Mouse (Mus musculus) liver, embryonic 16.5 days (tissue): ENCODE measurements around the gene Tenm4. TPM values are rescaled to one million over a fixed set of nuclear protein-coding genes. Genes with fewer than 3 reads are reported as not detected.

Source experiments
- ATAC-seq: fragments of 200-750 bp; cut with Nextera tagmentation; 2 replicates; pipeline ENCODE4 v1.8.0; 2017; ENCODE audit warnings: low read depth, mild to moderate bottlenecking, moderate number of reproducible peaks, moderate library complexity
- H3K27ac ChIP-seq: fragments of 300-500 bp; sonication (generic); 2 replicates; pipeline ENCODE4 v1.5.1; 2014; ENCODE audit warnings: mild to moderate bottlenecking, low read length
- H3K27me3 ChIP-seq: fragments of 300-500 bp; sonication (generic); 2 replicates; pipeline ENCODE4 v1.6.1; 2014; ENCODE audit warnings: low read depth, low read length, mixed read lengths; ENCODE audit not compliant: control insufficient read depth, insufficient read depth
- H3K36me3 ChIP-seq: fragments of 300-500 bp; sonication (generic); 2 replicates; pipeline ENCODE4 v1.6.1; 2014; ENCODE audit warnings: mild to moderate bottlenecking; ENCODE audit not compliant: control insufficient read depth, insufficient read depth
- H3K4me1 ChIP-seq: fragments of 300-500 bp; sonication (generic); 2 replicates; pipeline ENCODE4 v1.6.1; 2014; ENCODE audit warnings: low read depth, low read length, mixed read lengths; ENCODE audit not compliant: control insufficient read depth
- H3K4me2 ChIP-seq: fragments of 300-500 bp; sonication (generic); 2 replicates; pipeline ENCODE4 v1.6.1; 2014; ENCODE audit warnings: low read depth, low read length, mixed read lengths
- H3K4me3 ChIP-seq: fragments of 300-500 bp; sonication (generic); 2 replicates; pipeline ENCODE4 v1.5.1; 2014; ENCODE audit warnings: low read depth, mild to moderate bottlenecking, low read length
- H3K9ac ChIP-seq: fragments of 300-500 bp; sonication (generic); 2 replicates; pipeline ENCODE4 v1.6.1; 2014; ENCODE audit warnings: low read depth, low read length
- H3K9me3 ChIP-seq: fragments of 300-500 bp; sonication (generic); replicated peaks from 2 replicates; pipeline ENCODE4 v1.6.1; 2016; ENCODE audit warnings: low read length; ENCODE audit not compliant: control insufficient read depth
- WGBS: fragments of 180-500 bp; shearing (Covaris S2); extraction: QIAGEN DNeasy Blood & Tissue Kit; methylation state at CpG from one replicate; pipeline ENCODE4 v1.1.7; 2014; ENCODE audit not compliant: insufficient replicate concordance; 5-methylcytosine and 5-hydroxymethylcytosine counted together
- polyA plus RNA-seq: library from polyadenylated mRNA; unstranded; fragments of >200 nt; fragmentation: Nextera tagmentation; extraction: Ambion mirVana; gene quantifications from 2 replicates; pipeline ENCODE4 v1.2.1, GENCODE M21; 2015

Tenm4 gene
- polyA plus RNA-seq, 1 experiment from 2014 or later = 2.4 TPM

DNA sequence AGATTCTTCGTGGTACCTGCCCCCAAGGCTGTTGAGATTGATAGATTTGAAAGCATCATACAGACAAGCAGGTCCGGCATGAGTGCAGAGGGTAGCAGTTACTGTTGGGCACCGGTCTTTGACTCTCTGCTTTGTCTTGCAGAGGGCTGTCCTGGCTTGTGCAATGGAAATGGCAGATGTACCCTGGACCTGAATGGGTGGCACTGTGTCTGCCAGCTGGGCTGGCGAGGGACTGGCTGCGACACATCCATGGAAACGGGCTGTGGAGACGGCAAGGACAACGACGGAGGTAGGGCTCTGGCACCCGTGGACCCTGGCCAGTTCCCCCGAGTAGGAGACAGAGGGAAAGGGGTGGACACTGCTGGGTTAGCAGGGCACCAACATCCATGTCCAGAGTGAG lies 640.6 kb downstream of the Tenm4 start:
- H3K4me3 ChIP-seq = no peak overlapping the region
- no peak overlapping the region for H3K27ac ChIP-seq
- no peaks in the 10 kb centered on the region for H3K9me3 ChIP-seq
- no peak for ATAC-seq
- WGBS = 74% methylated on average over 11 of the region's 11 CpGs
- peaks cover 5% of the 10 kb centered on the region for H3K4me1 ChIP-seq
- no peak overlapping the region for H3K4me2 ChIP-seq
- H3K9ac ChIP-seq = no peak overlapping the region
- no peaks in the 10 kb centered on the region; the same call in 1 of the 2 replicates for H3K27me3 ChIP-seq
- H3K36me3 ChIP-seq = no peaks in the 10 kb centered on the region

DNA sequence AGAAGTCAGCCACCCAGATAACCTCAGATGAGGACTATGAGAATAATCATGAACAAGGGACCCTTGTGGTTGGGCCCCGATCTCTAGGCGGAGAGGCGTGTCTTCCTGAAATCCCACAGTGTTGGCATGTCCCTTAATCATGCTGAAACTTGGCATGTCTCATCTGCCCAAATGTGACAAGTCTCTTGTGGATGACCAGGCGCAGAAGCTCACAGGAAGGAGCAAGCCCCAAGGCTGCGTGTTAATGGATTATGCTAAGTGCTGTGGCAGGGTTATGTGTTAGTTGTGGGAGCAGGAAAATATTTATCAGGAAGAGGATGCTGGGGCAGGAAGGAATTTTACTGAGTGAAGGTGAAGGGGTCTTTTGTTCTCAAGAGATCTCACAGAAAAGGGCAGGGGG lies 642.0 kb downstream of the Tenm4 start:
- H3K27ac ChIP-seq = no peak overlapping the region
- no peaks in the 10 kb centered on the region for H3K36me3 ChIP-seq
- H3K4me2 ChIP-seq = no peak overlapping the region
- ATAC-seq = no peak
- H3K4me3 ChIP-seq = no peak overlapping the region
- H3K4me1 ChIP-seq = peaks cover 5% of the 10 kb centered on the region
- 53% methylated on average over 5 of the region's 5 CpGs for WGBS
- no peaks in the 10 kb centered on the region; the same call in 1 of the 2 replicates for H3K27me3 ChIP-seq
- H3K9me3 ChIP-seq = no peaks in the 10 kb centered on the region
- no peak overlapping the region for H3K9ac ChIP-seq

DNA sequence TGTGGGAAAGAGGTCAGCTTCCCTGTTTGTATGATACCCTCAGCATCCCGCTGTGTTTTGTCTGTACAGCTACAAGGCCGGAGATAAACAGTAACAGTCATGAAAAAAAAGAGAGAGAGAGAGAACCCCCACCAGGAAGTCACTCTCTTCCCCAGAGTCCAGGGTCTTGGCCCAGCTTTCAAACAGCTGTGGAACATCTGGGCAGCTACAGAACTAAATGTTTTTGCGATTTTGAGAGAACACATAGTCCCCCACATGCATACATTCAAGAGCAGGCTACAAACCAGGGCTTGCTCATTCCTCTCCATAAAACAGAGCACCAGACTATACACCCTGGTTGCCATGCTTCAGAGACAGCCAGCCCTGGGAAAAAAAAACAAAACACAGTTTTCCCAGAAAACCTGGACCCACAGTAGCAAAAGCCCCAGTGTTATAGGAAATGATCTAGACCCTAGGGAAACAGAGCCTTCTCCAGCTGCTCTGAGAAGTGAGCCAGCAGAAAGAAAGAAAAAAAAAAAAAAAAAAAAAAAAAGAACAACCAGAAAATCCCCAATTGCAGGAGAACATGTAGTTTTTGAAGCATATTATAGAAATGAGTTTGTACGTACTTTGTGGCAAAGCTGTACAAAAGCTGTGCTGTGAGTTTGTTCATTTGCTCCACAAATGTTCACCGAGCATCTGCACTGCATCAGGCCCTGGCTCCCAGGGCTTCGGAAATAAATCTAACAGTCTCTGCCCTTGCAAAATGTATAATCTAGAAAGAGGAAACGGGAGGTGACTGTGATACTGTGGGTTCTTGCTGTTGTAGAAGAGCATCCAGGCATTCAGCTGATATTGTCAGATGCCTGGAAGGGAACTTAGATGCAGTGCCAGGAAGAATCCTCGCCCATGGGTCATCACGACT lies 642.7 kb downstream of the Tenm4 start:
- 39% methylated on average over 9 of the region's 9 CpGs for WGBS
- peaks cover 5% of the 10 kb centered on the region for H3K4me1 ChIP-seq
- no peak overlapping the region for H3K4me2 ChIP-seq
- no peak for ATAC-seq
- H3K9me3 ChIP-seq = no peaks in the 10 kb centered on the region
- H3K36me3 ChIP-seq = no peaks in the 10 kb centered on the region
- H3K4me3 ChIP-seq = no peak overlapping the region
- no peaks in the 10 kb centered on the region; the same call in 1 of the 2 replicates for H3K27me3 ChIP-seq
- no peak overlapping the region for H3K27ac ChIP-seq
- H3K9ac ChIP-seq = no peak overlapping the region

DNA sequence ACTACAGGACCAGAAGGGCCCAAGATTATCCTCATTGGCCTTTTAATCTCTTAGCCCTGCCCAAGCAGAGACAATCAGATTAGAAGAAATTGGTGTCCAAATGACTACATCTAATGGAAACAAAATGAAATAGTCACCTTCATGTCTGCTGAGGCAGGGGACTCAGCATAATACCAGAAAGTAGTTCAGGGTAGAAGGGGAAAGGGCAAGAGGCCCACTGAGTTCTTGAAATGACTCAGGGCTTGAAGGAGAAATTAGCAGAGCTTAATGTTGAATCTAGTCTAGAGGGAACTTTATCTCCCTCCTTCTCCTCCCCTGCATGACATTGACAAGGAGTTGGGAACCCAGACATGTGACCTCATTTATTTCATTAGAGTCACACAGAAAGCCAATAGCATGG lies 643.5 kb downstream of the Tenm4 start:
- H3K27me3 ChIP-seq = no peaks in the 10 kb centered on the region; the same call in 1 of the 2 replicates
- no peak overlapping the region for H3K9ac ChIP-seq
- no peaks in the 10 kb centered on the region for H3K9me3 ChIP-seq
- no peak overlapping the region for H3K4me3 ChIP-seq
- H3K4me1 ChIP-seq = peaks cover 5% of the 10 kb centered on the region
- no peak for ATAC-seq
- H3K27ac ChIP-seq = no peak overlapping the region
- no peaks in the 10 kb centered on the region for H3K36me3 ChIP-seq
- H3K4me2 ChIP-seq = no peak overlapping the region

DNA sequence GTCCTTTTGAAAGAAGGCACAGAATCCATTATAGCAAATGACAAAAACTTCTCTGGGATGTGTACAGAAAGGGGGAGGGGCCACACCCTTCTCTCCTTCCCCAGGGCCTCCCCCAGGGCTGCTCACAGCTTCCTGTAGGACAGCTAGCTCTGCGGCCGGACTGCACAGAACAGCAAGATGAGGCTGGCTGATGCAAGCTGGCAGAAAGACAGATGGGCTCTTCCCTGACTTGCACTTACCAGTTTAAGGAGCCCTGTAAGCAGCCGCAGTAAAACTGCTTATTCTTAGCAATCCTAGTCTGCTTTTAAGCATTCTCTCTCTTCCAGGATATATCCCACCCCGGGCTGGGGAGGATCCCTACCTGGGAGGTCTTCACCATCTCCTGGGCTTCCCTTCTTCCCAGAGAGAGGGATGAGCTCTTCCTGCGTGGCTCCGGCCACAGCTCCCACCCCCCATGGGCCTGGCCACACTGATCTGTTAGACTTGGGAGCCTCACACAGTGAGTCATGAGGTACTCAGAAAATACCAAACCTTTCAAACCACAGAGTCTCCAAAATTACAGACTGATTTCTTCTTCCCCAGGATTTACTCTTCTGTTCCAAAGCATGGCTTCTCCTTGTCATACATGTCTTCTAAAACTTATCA lies 646.1 kb downstream of the Tenm4 start:
- WGBS = 18% methylated on average over 6 of the region's 6 CpGs
- H3K27me3 ChIP-seq = no peaks in the 10 kb centered on the region; the same call in 1 of the 2 replicates
- H3K9ac ChIP-seq = no peak overlapping the region
- H3K9me3 ChIP-seq = no peaks in the 10 kb centered on the region
- no peak overlapping the region for H3K4me2 ChIP-seq
- no peak overlapping the region for H3K27ac ChIP-seq
- ATAC-seq = no peak; the same call in 1 of the 2 replicates
- no peaks in the 10 kb centered on the region for H3K36me3 ChIP-seq
- H3K4me1 ChIP-seq = peaks cover 5% of the 10 kb centered on the region
- no peak overlapping the region for H3K4me3 ChIP-seq

DNA sequence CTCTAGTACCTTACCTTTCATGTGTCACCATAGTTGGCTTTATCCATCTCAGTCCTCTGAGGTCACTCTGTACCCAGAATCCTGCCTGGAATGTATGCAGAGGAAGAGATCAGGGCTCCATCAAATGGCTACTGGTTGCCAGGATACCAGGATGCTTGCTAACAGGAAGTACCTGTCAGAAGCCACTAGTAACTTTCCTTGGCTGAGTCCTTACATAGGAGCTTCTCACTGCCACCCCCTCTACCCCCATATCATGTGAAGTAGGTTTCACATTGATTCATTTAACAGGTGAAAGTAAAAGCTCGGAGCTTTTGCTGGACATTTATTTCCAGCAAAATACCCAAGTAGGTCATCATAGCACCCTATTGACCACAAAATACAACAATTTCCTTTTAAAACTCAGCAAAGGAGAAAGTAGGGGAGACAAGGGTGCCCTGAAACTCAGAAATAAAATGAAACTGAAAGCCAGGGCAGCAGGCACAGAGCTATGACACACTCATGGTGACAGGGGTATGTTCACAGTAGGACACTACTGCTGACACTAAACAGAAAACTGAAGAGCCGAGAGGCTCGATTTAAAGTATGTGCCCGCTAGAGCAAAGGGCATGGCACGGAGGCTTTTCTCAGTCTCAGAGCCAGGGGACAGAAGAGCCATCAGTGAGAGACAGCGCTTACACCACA lies 647.3 kb downstream of the Tenm4 start:
- H3K36me3 ChIP-seq = no peaks in the 10 kb centered on the region
- no peak overlapping the region for H3K4me2 ChIP-seq
- no peak for ATAC-seq
- peaks cover 5% of the 10 kb centered on the region for H3K4me1 ChIP-seq
- no peak overlapping the region for H3K9ac ChIP-seq
- H3K27ac ChIP-seq = no peak overlapping the region
- 62% methylated on average over 6 of the region's 6 CpGs for WGBS
- no peaks in the 10 kb centered on the region for H3K27me3 ChIP-seq
- no peaks in the 10 kb centered on the region for H3K9me3 ChIP-seq
- no peak overlapping the region for H3K4me3 ChIP-seq

DNA sequence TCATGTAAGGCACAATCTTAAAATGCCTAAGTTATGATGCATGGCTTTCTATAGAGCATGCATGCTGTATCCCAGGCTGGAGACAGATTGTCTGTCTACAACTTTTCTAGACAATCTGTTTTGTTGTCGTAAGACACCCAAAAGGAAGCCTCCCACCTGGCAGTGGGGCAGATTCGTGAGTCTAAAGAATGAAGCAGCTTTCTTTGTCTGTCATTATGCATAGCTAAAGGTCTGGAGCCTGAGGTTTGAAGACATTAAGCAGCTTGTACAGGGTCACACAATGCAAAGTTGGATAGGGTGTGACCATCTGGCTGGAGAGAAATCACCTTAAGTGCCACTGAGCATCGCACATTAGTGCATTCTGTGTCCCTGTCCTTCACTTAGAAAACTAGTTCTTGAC lies 648.5 kb downstream of the Tenm4 start:
- ATAC-seq = no peak
- no peak overlapping the region for H3K4me2 ChIP-seq
- 56% methylated on average over 3 of the region's 3 CpGs for WGBS

DNA sequence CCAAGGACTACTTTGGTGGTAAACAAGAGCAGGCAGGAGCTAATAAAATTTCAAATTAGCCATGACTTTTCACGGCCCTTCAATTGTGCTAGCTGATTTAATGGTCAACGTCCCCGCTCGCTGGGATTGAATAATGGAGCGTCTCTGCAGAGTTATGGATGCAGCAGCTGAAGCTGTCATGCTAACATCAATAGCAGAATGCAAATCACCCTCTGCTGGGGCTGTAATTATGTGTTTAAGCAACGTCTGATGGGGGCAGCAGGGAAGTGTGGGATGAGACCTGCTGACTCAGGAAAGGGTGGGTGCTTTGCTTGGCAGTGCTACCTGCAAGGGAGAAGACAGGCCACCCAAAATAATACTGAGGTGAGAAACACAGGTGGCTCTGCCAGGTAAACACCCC lies 649.3 kb downstream of the Tenm4 start:
- no peak for ATAC-seq
- Histone ChIP-seq H3K4me3 (no peak overlapping the region), H3K36me3 (no peaks in the 10 kb centered on the region), H3K4me2 (no peak overlapping the region), H3K4me1 (no peaks in the 10 kb centered on the region), H3K9ac (no peak overlapping the region), H3K27ac (no peak overlapping the region), H3K9me3 (no peaks in the 10 kb centered on the region), H3K27me3 (no peaks in the 10 kb centered on the region)
- WGBS = 63% methylated on average over 6 of the region's 6 CpGs

More for the DNA sequence above, 648.5 kb downstream of the Tenm4 start:
- H3K27ac ChIP-seq = no peak overlapping the region
- H3K9ac ChIP-seq = no peak overlapping the region
- no peaks in the 10 kb centered on the region for H3K27me3 ChIP-seq
- H3K4me3 ChIP-seq = no peak overlapping the region
- no peaks in the 10 kb centered on the region for H3K9me3 ChIP-seq
- peaks cover 3% of the 10 kb centered on the region for H3K4me1 ChIP-seq
- no peaks in the 10 kb centered on the region for H3K36me3 ChIP-seq

DNA sequence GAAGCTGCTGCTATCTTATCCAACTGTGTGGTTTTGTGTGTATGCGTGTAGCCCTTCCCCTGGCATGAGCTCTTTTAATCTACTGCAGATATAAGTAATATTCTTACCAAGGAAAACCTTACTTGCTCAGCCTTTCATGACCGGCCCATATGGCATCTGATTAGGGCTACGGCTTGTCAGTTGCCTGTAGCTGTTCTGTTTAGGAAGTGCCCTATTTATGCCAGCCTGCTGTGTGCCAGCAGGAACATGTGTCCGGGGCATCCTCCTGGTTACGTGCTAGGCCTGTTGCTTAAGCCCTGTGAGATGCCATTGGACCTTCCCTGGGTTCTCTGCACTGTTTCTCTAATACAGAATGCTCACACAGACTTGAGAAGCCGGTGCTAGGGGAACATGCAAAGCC lies 655.1 kb downstream of the Tenm4 start:
- Histone ChIP-seq H3K27ac (no peak overlapping the region), H3K9ac (no peak overlapping the region), H3K36me3 (no peaks in the 10 kb centered on the region), H3K4me3 (no peak overlapping the region), H3K27me3 (no peaks in the 10 kb centered on the region), H3K9me3 (no peaks in the 10 kb centered on the region), H3K4me1 (no peaks in the 10 kb centered on the region), H3K4me2 (no peak overlapping the region)
- 36% methylated on average over 6 of the region's 6 CpGs for WGBS
- ATAC-seq = no peak
